Mouse (Mus musculus): ENCODE measurements around the gene Gipr. TPM values are rescaled to one million over a fixed set of nuclear protein-coding genes. Genes with fewer than 3 reads are reported as not detected.

The Gipr gene
- polyA plus RNA-seq, 2 experiments = 0.10 to 0.16 TPM

- ATAC-seq (ENCODE audit: insufficient read depth) (no peak), DNase-seq (ENCODE audit: low read depth in 3 of 3, low spot score in 3 of 3) (no peak)
- Histone ChIP-seq H3K27ac (no peak overlapping the region), H3K4me1 (replicated peaks; ENCODE audit: control insufficient read depth in 2 of 2, insufficient read depth in 2 of 2, low read length in 1 of 2) (peaks cover 0 to 10% of the 10 kb centered on the region in 2 experiments; a peak in 2 of 4 replicates), H3K9ac (replicated peaks) (no peak overlapping the region), H3K4me2 (ENCODE audit: low read depth) (peak overlapping the region; percentile 71), H3K27me3 (ENCODE audit: control insufficient read depth, insufficient read depth, low read length) (no peaks in the 10 kb centered on the region), H3K4me3 (ENCODE audit: insufficient read depth in 1 of 2, low read depth in 2 of 2, low read length in 2 of 2) (no peak overlapping the region), H3K36me3 (replicated peaks; ENCODE audit: control insufficient read depth, insufficient read depth, low read depth) (peaks cover 3% of the 10 kb centered on the region; the same call in 1 of the 2 replicates), H3K9me3 (ENCODE audit: control insufficient read depth, low read length) (no peaks in the 10 kb centered on the region)
- TF ChIP-seq CTCF (IDR thresholded peaks at IDR 0.05; ENCODE audit: low read depth) (peak; percentile 27; the same call in 1 of the 2 replicates), EP300 (IDR thresholded peaks at IDR 0.05; ENCODE audit: low read depth) (no peak)
- 32% methylated on average over 4 of the region's 4 CpGs for WGBS (ENCODE audit: insufficient replicate concordance)
Measured at GRCm38 (mm10) chr7:19130657-19131056, 35.3 kb downstream of the Gipr start.

GRCm38 (mm10) chr7:19129396-19129795 is 36.5 kb downstream of the Gipr start:
- DNase-seq (ENCODE audit: low read depth in 3 of 3, low spot score in 3 of 3) = no peak
- H3K27ac ChIP-seq = no peak overlapping the region
- H3K36me3 ChIP-seq (replicated peaks; ENCODE audit: control insufficient read depth, insufficient read depth, low read depth) = no peaks in the 10 kb centered on the region
- H3K9ac ChIP-seq (replicated peaks) = no peak overlapping the region
- no peaks in the 10 kb centered on the region for H3K9me3 ChIP-seq (ENCODE audit: control insufficient read depth, low read length)
- H3K4me2 ChIP-seq (ENCODE audit: low read depth) = no peak overlapping the region
- H3K4me3 ChIP-seq (ENCODE audit: insufficient read depth in 1 of 2, low read depth in 2 of 2, low read length in 2 of 2) = no peak overlapping the region
- 86% methylated on average over 5 of the region's 5 CpGs for WGBS (ENCODE audit: insufficient replicate concordance)
- TF ChIP-seq EP300 (IDR thresholded peaks at IDR 0.05; ENCODE audit: low read depth) (no peak), CTCF (IDR thresholded peaks at IDR 0.05; ENCODE audit: low read depth) (no peak)
- H3K4me1 ChIP-seq (replicated peaks; ENCODE audit: control insufficient read depth in 2 of 2, insufficient read depth in 2 of 2, low read length in 1 of 2) = peaks cover 0 to 10% of the 10 kb centered on the region in 2 experiments; a peak in 2 of 4 replicates
- no peak for ATAC-seq (ENCODE audit: insufficient read depth)
- no peaks in the 10 kb centered on the region for H3K27me3 ChIP-seq (ENCODE audit: control insufficient read depth, insufficient read depth, low read length)

DNA sequence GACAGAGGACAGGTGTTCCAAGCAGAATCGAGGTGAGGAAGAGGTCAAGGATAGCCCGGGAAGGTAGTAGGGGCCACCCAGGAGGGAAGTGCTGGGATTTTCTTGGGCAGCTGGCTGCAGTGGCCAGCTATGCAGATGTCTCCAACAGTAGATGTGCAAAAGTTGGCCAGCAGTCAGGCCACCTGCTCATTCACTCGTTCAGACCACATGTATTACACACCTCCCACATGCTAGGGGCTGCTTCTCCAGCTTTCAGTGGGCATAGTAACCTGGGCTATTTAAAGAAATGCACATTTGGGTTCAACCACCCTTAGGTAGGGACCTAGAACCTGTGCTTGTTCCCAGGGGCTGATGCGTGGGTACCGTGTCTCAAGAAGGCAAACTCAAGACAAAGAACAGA is 38.2 kb downstream of the Gipr start:
- H3K4me2 ChIP-seq (ENCODE audit: low read depth) = no peak overlapping the region
- DNase-seq (ENCODE audit: low read depth in 3 of 3, low spot score in 3 of 3) (no peak), ATAC-seq (ENCODE audit: insufficient read depth) (no peak)
- H3K9ac ChIP-seq (replicated peaks) = no peak overlapping the region
- H3K36me3 ChIP-seq (replicated peaks; ENCODE audit: control insufficient read depth, insufficient read depth, low read depth) = no peaks in the 10 kb centered on the region
- H3K27me3 ChIP-seq (ENCODE audit: control insufficient read depth, insufficient read depth, low read length) = no peaks in the 10 kb centered on the region
- WGBS (ENCODE audit: insufficient replicate concordance) = 83% methylated on average over 5 of the region's 5 CpGs
- no peak for TF ChIP-seq CTCF (IDR thresholded peaks at IDR 0.05; ENCODE audit: low read depth)
- TF ChIP-seq EP300 (IDR thresholded peaks at IDR 0.05; ENCODE audit: low read depth) = no peak
- no peak overlapping the region for H3K27ac ChIP-seq
- H3K4me1 ChIP-seq (replicated peaks; ENCODE audit: control insufficient read depth in 2 of 2, insufficient read depth in 2 of 2, low read length in 1 of 2) = peaks cover 0 to 10% of the 10 kb centered on the region in 2 experiments; a peak in 2 of 4 replicates
- H3K4me3 ChIP-seq (ENCODE audit: insufficient read depth in 1 of 2, low read depth in 2 of 2, low read length in 2 of 2) = no peak overlapping the region
- H3K9me3 ChIP-seq (ENCODE audit: control insufficient read depth, low read length) = no peaks in the 10 kb centered on the region

DNA sequence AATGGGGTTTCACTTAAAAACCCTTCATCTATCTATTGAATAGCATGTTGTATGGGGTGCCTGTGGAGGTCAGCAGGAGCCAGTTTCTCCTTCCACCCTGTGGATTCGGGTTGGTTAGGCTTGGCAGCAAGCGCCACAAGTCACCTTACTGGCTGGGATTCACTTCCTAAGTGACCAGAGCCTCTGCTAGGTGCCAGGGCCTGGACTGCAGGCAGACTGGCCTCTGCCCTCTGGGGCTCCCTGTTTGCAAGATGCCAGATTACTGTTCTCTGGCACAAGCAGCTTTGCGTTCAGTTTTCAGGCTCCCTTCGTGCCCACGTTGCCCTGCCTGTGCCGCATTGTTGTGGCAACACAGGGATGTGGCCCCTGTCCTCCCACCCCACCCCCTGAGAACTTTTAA is 41.2 kb downstream of the Gipr start:
- no peaks in the 10 kb centered on the region for H3K36me3 ChIP-seq (replicated peaks; ENCODE audit: control insufficient read depth, insufficient read depth, low read depth)
- no peak overlapping the region for H3K4me3 ChIP-seq (ENCODE audit: insufficient read depth in 1 of 2, low read depth in 2 of 2, low read length in 2 of 2)
- ATAC-seq (ENCODE audit: insufficient read depth) (no peak), DNase-seq (ENCODE audit: low read depth in 3 of 3, low spot score in 3 of 3) (no peak)
- H3K27ac ChIP-seq = no peak overlapping the region
- H3K4me1 ChIP-seq (replicated peaks; ENCODE audit: control insufficient read depth in 2 of 2, insufficient read depth in 2 of 2, low read length in 1 of 2) = peaks cover 11 to 14% of the 10 kb centered on the region in 2 experiments
- no peaks in the 10 kb centered on the region for H3K27me3 ChIP-seq (ENCODE audit: control insufficient read depth, insufficient read depth, low read length)
- WGBS (ENCODE audit: insufficient replicate concordance) = 77% methylated on average over 6 of the region's 6 CpGs
- H3K4me2 ChIP-seq (ENCODE audit: low read depth) = no peak overlapping the region
- H3K9me3 ChIP-seq (ENCODE audit: control insufficient read depth, low read length) = no peaks in the 10 kb centered on the region
- no peak for TF ChIP-seq CTCF (IDR thresholded peaks at IDR 0.05; ENCODE audit: low read depth)
- no peak for TF ChIP-seq EP300 (IDR thresholded peaks at IDR 0.05; ENCODE audit: low read depth)
- H3K9ac ChIP-seq (replicated peaks) = no peak overlapping the region

GRCm38 (mm10) chr7:19121686-19122085 is 44.2 kb downstream of the Gipr start:
- TF ChIP-seq EP300 (IDR thresholded peaks at IDR 0.05; ENCODE audit: low read depth) (no peak), CTCF (IDR thresholded peaks at IDR 0.05; ENCODE audit: low read depth) (no peak)

More at GRCm38 (mm10) chr7:19121686-19122085, 44.2 kb downstream of the Gipr start:
- Histone ChIP-seq H3K4me3 (ENCODE audit: insufficient read depth in 1 of 2, low read depth in 2 of 2, low read length in 2 of 2) (no peak overlapping the region), H3K4me2 (ENCODE audit: low read depth) (no peak overlapping the region), H3K27ac (no peak overlapping the region), H3K4me1 (replicated peaks; ENCODE audit: control insufficient read depth in 2 of 2, insufficient read depth in 2 of 2, low read length in 1 of 2) (peaks cover 11 to 18% of the 10 kb centered on the region in 2 experiments), H3K9me3 (ENCODE audit: control insufficient read depth, low read length) (peaks cover 4% of the 10 kb centered on the region), H3K27me3 (ENCODE audit: control insufficient read depth, insufficient read depth, low read length) (peaks cover 7% of the 10 kb centered on the region), H3K36me3 (replicated peaks; ENCODE audit: control insufficient read depth, insufficient read depth, low read depth) (no peaks in the 10 kb centered on the region), H3K9ac (replicated peaks) (no peak overlapping the region)
- ATAC-seq (ENCODE audit: insufficient read depth) (no peak), DNase-seq (ENCODE audit: low read depth in 3 of 3, low spot score in 3 of 3) (no peak)
- 78% methylated on average over 4 of the region's 4 CpGs for WGBS (ENCODE audit: insufficient replicate concordance)

Data from liver, embryonic 14.5 days (tissue).